ENCODE assay signal across 7 mouse cellular contexts in genomic region chr2:174329663-174330615, GRCm38 (mm10). TPM values are rescaled to one million over a fixed set of nuclear protein-coding genes. Genes with fewer than 3 reads are reported as not detected.
DNase-seq lines count a peak whose midpoint lies in the region; ATAC-seq lines count a peak whose summit lies in the region.

No protein-coding gene starts in this region.

- peak; percentile 85 to 90 for DNase-seq in adrenal gland, adult 18-20 months (ENCODE audit: low spot score in 2 of 2)
- peak; percentile 94 for DNase-seq in embryo, embryonic 11 days
- peak; percentile 83 to 85 for DNase-seq in gastrocnemius, postnatal 36 days
- peak; percentile 92 for DNase-seq in midbrain, embryonic 14.5 days
- DNase-seq in spleen, postnatal 10 days (ENCODE audit: low spot score in 2 of 2): peak; percentile 76 to 83

- peak overlapping the region; percentile 73 for H3K4me2 ChIP-seq in intestine, embryonic 16.5 days (ENCODE audit: low read depth, low read length)
- peak overlapping the region; percentile 69 for H3K4me2 ChIP-seq in limb, embryonic 12.5 days
- peak overlapping the region; percentile 64 for H3K4me2 ChIP-seq in midbrain, embryonic 14.5 days (ENCODE audit: low read length)

- H3K27ac ChIP-seq in intestine, embryonic 16.5 days (ENCODE audit: low read length): peak overlapping the region; percentile 99
- H3K27ac ChIP-seq in limb, embryonic 12.5 days: peak overlapping the region; percentile 100
- H3K27ac ChIP-seq in midbrain, embryonic 14.5 days (replicated peaks; ENCODE audit: low read depth, low read length): peak overlapping the region; percentile 99

- H3K4me1 ChIP-seq in intestine, embryonic 16.5 days (ENCODE audit: control insufficient read depth, insufficient read depth, low read length): peaks cover 25% of the 10 kb centered on the region
- peaks cover 50% of the 10 kb centered on the region for H3K4me1 ChIP-seq in limb, embryonic 12.5 days (replicated peaks)
- H3K4me1 ChIP-seq in midbrain, embryonic 14.5 days (ENCODE audit: control insufficient read depth, insufficient read depth, low read length): peaks cover 34% of the 10 kb centered on the region

- H3K4me3 ChIP-seq in intestine, embryonic 16.5 days (ENCODE audit: low read length): peak overlapping the region; percentile 98
- H3K4me3 ChIP-seq in limb, embryonic 12.5 days (replicated peaks): peak overlapping the region; percentile 98
- peak overlapping the region; percentile 96 for H3K4me3 ChIP-seq in midbrain, embryonic 14.5 days (replicated peaks; ENCODE audit: low read depth, low read length)

- H3K36me3 ChIP-seq in intestine, embryonic 16.5 days (ENCODE audit: control insufficient read depth, insufficient read depth, low read length): no peaks in the 10 kb centered on the region
- peaks cover 21% of the 10 kb centered on the region for H3K36me3 ChIP-seq in limb, embryonic 12.5 days
- 0 out of 2 replicates have a peak, but pooled peaks cover 3% of the 10 kb centered on the region for H3K36me3 ChIP-seq in midbrain, embryonic 14.5 days (ENCODE audit: control insufficient read depth, insufficient read depth, low read length)

- peak; percentile 77 for ATAC-seq in intestine, embryonic 16.5 days
- peak; percentile 83 for ATAC-seq in limb, embryonic 12.5 days (ENCODE audit: insufficient number of reproducible peaks, insufficient read depth, low FRiP score, low TSS enrichment, low read depth)
- ATAC-seq in midbrain, embryonic 14.5 days (ENCODE audit: low FRiP score, low TSS enrichment): peak; percentile 86

- H3K9me3 ChIP-seq in intestine, embryonic 16.5 days (ENCODE audit: control insufficient read depth, low read length): peaks cover 3% of the 10 kb centered on the region; the same call in 1 of the 2 replicates
- H3K9me3 ChIP-seq in limb, embryonic 12.5 days: 0 out of 2 replicates have a peak, but pooled peaks cover 12% of the 10 kb centered on the region
- H3K9me3 ChIP-seq in midbrain, embryonic 14.5 days (ENCODE audit: control insufficient read depth, low read length): no peaks in the 10 kb centered on the region

- WGBS in intestine, embryonic 16.5 days: under 1% methylated on average over 87 of the region's 131 CpGs
- WGBS in limb, embryonic 12.5 days: under 1% methylated on average over 93 of the region's 131 CpGs
- under 1% methylated on average over 110 of the region's 131 CpGs for WGBS in midbrain, embryonic 14.5 days

- intact Hi-C loops in gastrocnemius, postnatal 36 days (cut with DNase I): loop anchor here (5.0 kb wide), 2 partner anchors 132 to 142 kb away; partner anchors contain the start of genes Atp5e and Prelid3b

- peak overlapping the region; percentile 100 for H3K9ac ChIP-seq in intestine, embryonic 16.5 days (ENCODE audit: low read depth, low read length)
- H3K9ac ChIP-seq in limb, embryonic 12.5 days (replicated peaks): peak overlapping the region; percentile 100
- peak overlapping the region; percentile 100 for H3K9ac ChIP-seq in midbrain, embryonic 14.5 days (replicated peaks; ENCODE audit: low read length)

- no peaks in the 10 kb centered on the region for H3K27me3 ChIP-seq in intestine, embryonic 16.5 days (replicated peaks; ENCODE audit: control insufficient read depth, insufficient read depth, low read length)
- no peaks in the 10 kb centered on the region for H3K27me3 ChIP-seq in limb, embryonic 12.5 days
- no peaks in the 10 kb centered on the region for H3K27me3 ChIP-seq in midbrain, embryonic 14.5 days (ENCODE audit: control insufficient read depth, insufficient read depth, low read length)

RNA-seq across cellular contexts. Expression of gene Gm20721, which starts 16.6 kb away (rescaled TPM):
- 1 to 10 TPM; 1.3 to 1.7 TPM for total RNA-seq in adrenal gland, adult 18-20 months (2021)
- total RNA-seq in gastrocnemius, postnatal 36 days (2021): 1 to 10 TPM; 2.4 to 3.0 TPM
- 37.0 and 98.1 TPM in 2 replicates for polyA plus RNA-seq in intestine, embryonic 16.5 days (2015; fragmentation: Nextera tagmentation; extraction: Ambion mirVana)
- polyA plus RNA-seq in limb, embryonic 12.5 days (2016; fragmentation: Nextera tagmentation; extraction: Ambion mirVana): 19.9 and 22.9 TPM in 2 replicates
- 6.4 and 7.5 TPM in 2 replicates for polyA plus RNA-seq in midbrain, embryonic 14.5 days (2014; fragmentation: Nextera tagmentation; extraction: Ambion mirVana)

RNA-seq across cellular contexts. Expression of gene Gnas, which starts 45.8 kb away (rescaled TPM):
- 1,000 to 10,000 TPM; 2,555 to 2,708 TPM for total RNA-seq in adrenal gland, adult 18-20 months (2021)
- total RNA-seq in gastrocnemius, postnatal 36 days (2021): 1,000 to 10,000 TPM; 1,262 to 1,407 TPM
- 402 and 775 TPM in 2 replicates for polyA plus RNA-seq in intestine, embryonic 16.5 days (2015; fragmentation: Nextera tagmentation; extraction: Ambion mirVana)
- polyA plus RNA-seq in limb, embryonic 12.5 days (2016; fragmentation: Nextera tagmentation; extraction: Ambion mirVana): 1,822 and 1,905 TPM in 2 replicates
- polyA plus RNA-seq in midbrain, embryonic 14.5 days (2014; fragmentation: Nextera tagmentation; extraction: Ambion mirVana): 1,446 and 1,495 TPM in 2 replicates

Comparison
In these comparisons a context has a peak if more than half of its experiments do, and no peak if none do; other contexts are left out.
1. Peak in every context shown above with its lines: DNase-seq, ATAC-seq, H3K4me3 ChIP-seq and H3K27ac ChIP-seq.